Mouse (Mus musculus): Measurements from ENCODE around the gene Ndufc1.
"Not testable (repeated sequence)": the region's sequence is repeated elsewhere in the genome, so short reads cannot be mapped to it uniquely, and the experiment has no call there.

Ndufc1 gene

GRCm38 (mm10) chr3:51364703-51365516 is 43.9 kb downstream of the Ndufc1 start:
- peak; percentile 69 for DNase-seq

GRCm38 (mm10) chr3:51361066-51361465 is 47.7 kb downstream of the Ndufc1 start:
- DNase-seq, result no peak

- DNase-seq, result no peak
Observed at GRCm38 (mm10) chr3:51359558-51360307, 49.1 kb downstream of the Ndufc1 start.

- DNase-seq, result peak; percentile 33
Observed at GRCm38 (mm10) chr3:51358660-51359557, 49.9 kb downstream of the Ndufc1 start.

GRCm38 (mm10) chr3:51358181-51358580 is 50.6 kb downstream of the Ndufc1 start:
- DNase-seq, result peak; percentile 29

GRCm38 (mm10) chr3:51357624-51358023 is 51.2 kb downstream of the Ndufc1 start:
- no peak for DNase-seq

GRCm38 (mm10) chr3:51357078-51357477 is 51.7 kb downstream of the Ndufc1 start:
- no peak for DNase-seq

GRCm38 (mm10) chr3:51354956-51355355 is 53.8 kb downstream of the Ndufc1 start:
- DNase-seq, result not testable (repeated sequence)
